Mouse (Mus musculus) lung, embryonic 14.5 days (tissue): ENCODE results near the gene Il7r. TPM values are rescaled to one million over a fixed set of nuclear protein-coding genes. Genes with fewer than 3 reads are reported as not detected.

Experiments
- ATAC-seq: fragments of 200-750 bp; cut with Nextera tagmentation; 2 replicates; pipeline ENCODE4 v1.8.0; 2017; ENCODE audit warnings: mild to moderate bottlenecking, moderate TSS enrichment, moderate library complexity; ENCODE audit not compliant: insufficient read depth
- DNase-seq: peaks from one replicate; pipeline ENCODE4 v3.0.0-alpha.2; 2015
- H3K27ac ChIP-seq: fragments of 300-500 bp; sonication (generic); 2 replicates; pipeline ENCODE4 v1.5.1; 2014; ENCODE audit warnings: low read depth, mild to moderate bottlenecking, moderate library complexity
- H3K27me3 ChIP-seq: fragments of 300-500 bp; sonication (generic); 2 replicates; pipeline ENCODE4 v1.6.1; 2014; ENCODE audit warnings: low read length, control low read depth; ENCODE audit not compliant: insufficient read depth
- H3K36me3 ChIP-seq: fragments of 300-500 bp; sonication (generic); 2 replicates; pipeline ENCODE4 v1.6.1; 2014; ENCODE audit warnings: control low read depth; ENCODE audit not compliant: insufficient read depth
- H3K4me1 ChIP-seq: fragments of 300-500 bp; sonication (generic); 2 replicates; pipeline ENCODE4 v1.6.1; 2014; ENCODE audit warnings: antibody characterized with exemption, control low read depth; ENCODE audit not compliant: insufficient read depth
- H3K4me2 ChIP-seq: fragments of 300-500 bp; sonication (generic); 2 replicates; pipeline ENCODE4 v1.6.1; 2014; ENCODE audit warnings: mild to moderate bottlenecking
- H3K4me3 ChIP-seq: fragments of 300-500 bp; sonication (generic); 2 replicates; pipeline ENCODE4 v1.5.1; 2014; ENCODE audit warnings: low read depth, low read length
- H3K9ac ChIP-seq: fragments of 300-500 bp; sonication (generic); 2 replicates; pipeline ENCODE4 v1.6.1; 2014
- H3K9me3 ChIP-seq: fragments of 300-500 bp; sonication (generic); 2 replicates; pipeline ENCODE4 v1.6.1; 2016; ENCODE audit warnings: low read depth, low read length, control low read depth
- CTCF ChIP-seq: IDR thresholded peaks from 2 replicates; pipeline ENCODE4 v1.5.1; 2016; ENCODE audit warnings: antibody characterized with exemption, low read depth
- WGBS: fragments of 180-500 bp; shearing (Covaris S2); extraction: QIAGEN DNeasy Blood & Tissue Kit; methylation state at CpG from one replicate; pipeline ENCODE4 v1.1.7; 2014; 5-methylcytosine and 5-hydroxymethylcytosine counted together
- polyA plus RNA-seq: library from polyadenylated mRNA; unstranded; fragments of >200 nt; fragmentation: Nextera tagmentation; extraction: Ambion mirVana; gene quantifications from 2 replicates; pipeline ENCODE4 v1.2.1, GENCODE M21; 2014

Il7r gene
- polyA plus RNA-seq, 1 experiment from 2014 or later = 0.26 TPM

DNA sequence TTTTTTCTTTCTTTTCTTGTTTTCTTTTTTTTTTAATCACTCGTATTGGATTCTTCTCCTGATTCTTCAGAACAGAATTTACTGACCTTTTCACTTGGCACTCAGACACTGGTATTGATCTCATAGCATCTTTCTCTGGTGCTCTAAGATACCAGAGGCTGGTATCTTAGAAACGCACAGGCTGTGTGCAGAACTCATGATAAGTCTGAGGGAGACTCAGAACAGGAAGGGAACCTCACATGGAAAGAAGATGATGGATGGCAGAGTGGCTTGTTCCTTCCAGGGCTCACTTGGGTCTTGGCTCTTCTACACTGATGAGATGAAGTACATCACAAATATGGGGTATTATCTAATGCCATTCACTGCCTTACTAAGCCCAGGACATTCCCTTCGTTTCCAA, 57.4 kb downstream of the Il7r start:
- H3K4me1 ChIP-seq = no peaks in the 10 kb centered on the region
- H3K36me3 ChIP-seq = no peaks in the 10 kb centered on the region
- H3K27ac ChIP-seq = no peak overlapping the region
- WGBS = 39% methylated on average over 3 of the region's 3 CpGs
- H3K27me3 ChIP-seq = no peaks in the 10 kb centered on the region
- no peak for TF ChIP-seq CTCF
- no peak overlapping the region for H3K4me2 ChIP-seq
- H3K4me3 ChIP-seq = no peak overlapping the region
- ATAC-seq = no peak
- DNase-seq = no peak
- H3K9me3 ChIP-seq = no peaks in the 10 kb centered on the region
- no peak overlapping the region for H3K9ac ChIP-seq

DNA sequence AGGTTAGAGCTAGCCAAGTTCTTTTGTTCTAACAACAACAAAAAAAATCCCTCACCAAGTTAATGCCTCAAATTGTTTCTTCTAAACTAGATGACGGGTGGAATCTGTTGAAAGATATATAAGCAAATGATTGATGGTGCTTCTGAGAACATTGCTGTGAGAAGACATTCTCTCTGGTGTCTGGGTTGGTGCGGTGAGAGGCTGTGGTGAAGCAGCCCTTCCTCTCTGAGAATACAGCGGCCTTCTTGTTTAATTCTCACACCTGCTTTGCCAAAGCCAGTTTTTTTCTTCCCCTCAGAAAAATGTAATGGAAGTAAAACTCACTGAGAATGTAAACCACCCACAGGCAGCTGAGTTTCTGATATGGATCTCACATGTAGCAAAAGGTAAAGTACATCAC, 57.8 kb downstream of the Il7r start:
- ATAC-seq (no peak), DNase-seq (no peak)
- no peak for TF ChIP-seq CTCF
- no peak overlapping the region for H3K27ac ChIP-seq
- no peak overlapping the region for H3K4me3 ChIP-seq
- 23% methylated on average over 3 of the region's 3 CpGs for WGBS
- H3K4me2 ChIP-seq = no peak overlapping the region
- H3K36me3 ChIP-seq = no peaks in the 10 kb centered on the region
- no peaks in the 10 kb centered on the region for H3K9me3 ChIP-seq
- no peaks in the 10 kb centered on the region for H3K4me1 ChIP-seq
- no peaks in the 10 kb centered on the region for H3K27me3 ChIP-seq
- no peak overlapping the region for H3K9ac ChIP-seq

GRCm38 (mm10) chr15:9471053-9471685, 58.8 kb downstream of the Il7r start:
- no peak for TF ChIP-seq CTCF
- 74% methylated on average over 4 of the region's 4 CpGs for WGBS
- no peak for ATAC-seq
- no peak for DNase-seq
- Histone ChIP-seq H3K27me3 (no peaks in the 10 kb centered on the region), H3K9me3 (no peaks in the 10 kb centered on the region), H3K27ac (no peak overlapping the region), H3K9ac (no peak overlapping the region), H3K36me3 (no peaks in the 10 kb centered on the region), H3K4me2 (no peak overlapping the region), H3K4me1 (no peaks in the 10 kb centered on the region), H3K4me3 (no peak overlapping the region)

GRCm38 (mm10) chr15:9464039-9464438, 65.9 kb downstream of the Il7r start:
- WGBS = 11% methylated on average over 1 of the region's 1 CpGs
- no peak overlapping the region for H3K27ac ChIP-seq
- H3K9ac ChIP-seq = no peak overlapping the region
- H3K9me3 ChIP-seq = no peaks in the 10 kb centered on the region
- no peaks in the 10 kb centered on the region for H3K27me3 ChIP-seq
- no peak for DNase-seq
- no peak for ATAC-seq
- TF ChIP-seq CTCF = no peak
- no peak overlapping the region for H3K4me3 ChIP-seq
- no peaks in the 10 kb centered on the region for H3K36me3 ChIP-seq
- no peak overlapping the region for H3K4me2 ChIP-seq
- no peaks in the 10 kb centered on the region for H3K4me1 ChIP-seq

DNA sequence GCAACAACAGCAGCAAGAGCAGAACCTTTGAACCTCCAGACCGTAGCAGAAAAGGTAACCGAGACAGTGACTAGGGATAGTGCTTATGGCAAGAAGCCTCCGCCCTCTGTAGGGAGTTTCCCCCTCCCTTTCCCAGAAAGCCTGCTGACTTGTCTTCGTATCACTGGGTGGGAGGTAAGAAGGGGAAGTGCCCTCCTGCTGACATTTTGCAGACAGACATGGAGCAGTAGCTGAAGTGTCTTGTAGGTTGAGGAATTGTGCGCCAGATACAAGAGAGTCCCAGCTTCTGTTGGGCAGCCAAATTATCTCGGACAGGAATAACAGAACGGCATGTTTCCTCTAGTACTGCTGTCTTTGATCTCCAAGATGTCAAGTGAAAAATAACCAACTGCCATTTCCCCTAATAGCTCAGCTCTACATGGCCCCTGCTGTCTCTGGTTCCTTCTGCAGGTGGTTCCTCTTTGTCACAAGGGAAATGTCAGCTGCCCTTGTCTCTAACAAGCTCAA, 66.4 kb downstream of the Il7r start:
- Histone ChIP-seq H3K27me3 (no peaks in the 10 kb centered on the region), H3K4me3 (no peak overlapping the region), H3K9me3 (no peaks in the 10 kb centered on the region), H3K4me2 (no peak overlapping the region), H3K9ac (no peak overlapping the region), H3K36me3 (no peaks in the 10 kb centered on the region), H3K4me1 (no peaks in the 10 kb centered on the region), H3K27ac (no peak overlapping the region)
- TF ChIP-seq CTCF = no peak
- WGBS = 27% methylated on average over 7 of the region's 7 CpGs
- no peak for ATAC-seq
- no peak for DNase-seq

Other genes starting within 250 kb of the Il7r start
- gene Ugt3a2, start 194.6 kb downstream of the Il7r start, polyA plus RNA-seq = not detected in 2 replicates
- gene Capsl, start 94.1 kb downstream of the Il7r start, polyA plus RNA-seq = 4.3 and 5.8 TPM in 2 replicates
- 0.09 and 0.35 TPM in 2 replicates for gene Spef2, start 218.7 kb upstream of the Il7r start, polyA plus RNA-seq